In the genomic region with DNA sequence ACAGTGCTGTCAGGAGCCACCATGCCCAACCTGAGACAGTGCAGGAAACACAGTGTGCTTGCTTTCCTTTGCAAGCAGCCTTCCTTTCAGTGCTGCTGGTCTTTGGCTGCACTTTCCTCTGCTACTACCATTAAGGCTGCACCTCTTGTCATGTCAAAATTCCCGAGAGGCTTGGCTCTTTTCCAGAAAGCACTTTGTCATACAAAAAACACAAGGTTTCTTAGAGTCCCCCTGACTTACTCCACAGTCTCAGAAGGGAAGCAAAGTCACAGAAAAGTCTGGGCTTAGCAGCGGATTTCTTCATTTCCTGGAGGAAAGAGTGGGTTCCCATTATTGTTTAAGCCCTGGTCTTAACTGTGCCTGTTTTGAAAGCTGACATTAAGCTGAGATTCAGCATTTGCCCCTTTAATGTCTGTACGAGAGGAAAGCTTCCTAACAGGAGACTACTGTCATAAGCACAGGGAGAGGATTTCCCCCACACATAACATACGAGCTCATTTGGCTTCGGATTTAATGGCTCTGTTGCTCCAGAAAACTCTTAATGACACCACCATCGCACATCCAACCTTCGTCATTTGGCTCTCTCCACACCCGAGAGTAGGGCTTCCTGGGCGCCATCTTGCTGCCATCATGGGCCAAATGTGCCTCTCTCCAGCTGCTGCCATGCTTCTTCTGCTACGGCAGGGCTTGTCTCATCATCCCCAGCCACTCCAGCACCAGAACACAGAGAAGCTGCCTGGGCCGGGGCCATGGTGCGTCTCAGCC, we compare ENCODE assay signal across 12 mouse cellular contexts.
DNase-seq lines count a peak whose midpoint lies in the region; ATAC-seq and TF ChIP-seq lines count a peak whose summit lies in the region.
"Had no signal": no experiment of that assay in that cellular context is flagged by ENCODE, and none has a peak within 500 bp of the region (broad histone marks: within the 10 kb centered on the region; RNA-seq: fewer than 3 reads in every experiment).

No protein-coding gene starts in this region.

- no peaks in the 10 kb centered on the region for H3K36me3 ChIP-seq in heart, embryonic 14.5 days (ENCODE audit: control insufficient read depth, insufficient read depth, low read length)
- H3K36me3 ChIP-seq in heart, adult 2 months (ENCODE audit: control insufficient read depth, insufficient read depth, low read length) = peaks cover 2% of the 10 kb centered on the region
- H3K36me3 ChIP-seq in lung, embryonic 16.5 days (ENCODE audit: control insufficient read depth, insufficient read depth, low read length) = no peaks in the 10 kb centered on the region
- no peaks in the 10 kb centered on the region for H3K36me3 ChIP-seq in forebrain, postnatal 0 days (ENCODE audit: insufficient read depth)
- H3K36me3 ChIP-seq in stomach, embryonic 15.5 days = no peaks in the 10 kb centered on the region

- no peak overlapping the region for H3K4me3 ChIP-seq in heart, embryonic 14.5 days (ENCODE audit: control insufficient read depth in 1 of 2, insufficient read depth in 1 of 2, low read depth in 1 of 2, low read length in 2 of 2)
- H3K4me3 ChIP-seq in heart, adult 2 months = no peak overlapping the region
- H3K4me3 ChIP-seq in lung, embryonic 16.5 days (ENCODE audit: low read length) = no peak overlapping the region
- no peak overlapping the region for H3K4me3 ChIP-seq in lung, adult 2 months (replicated peaks; ENCODE audit: extremely low read depth, low read depth, low read length)
- H3K4me3 ChIP-seq in forebrain, postnatal 0 days (ENCODE audit: low read depth, low read length) = no peak overlapping the region
- no peak overlapping the region for H3K4me3 ChIP-seq in stomach, embryonic 15.5 days (replicated peaks)

- no peak for TF ChIP-seq POLR2A in heart, adult 2 months (IDR thresholded peaks at IDR 0.05; ENCODE audit: insufficient read depth, low read depth, low read length)
- TF ChIP-seq POLR2A in lung, adult 2 months (IDR thresholded peaks at IDR 0.05; ENCODE audit: borderline replicate concordance, extremely low read depth, low read depth, low read length) = no peak

- 72% methylated on average over 12 of the region's 12 CpGs for WGBS in heart, embryonic 14.5 days
- WGBS in heart, adult 2 months = 55% methylated on average over 12 of the region's 12 CpGs
- WGBS in lung, embryonic 16.5 days = 60% methylated on average over 12 of the region's 12 CpGs
- 71% methylated on average over 12 of the region's 12 CpGs for WGBS in lung, adult 2 months
- WGBS in forebrain, postnatal 0 days = 58% methylated on average over 12 of the region's 12 CpGs
- 55% methylated on average over 12 of the region's 12 CpGs for WGBS in stomach, embryonic 15.5 days

- no peaks in the 10 kb centered on the region for H3K79me2 ChIP-seq in heart, adult 2 months (replicated peaks; ENCODE audit: control insufficient read depth, insufficient read depth, low read length)

- peaks cover 7 to 10% of the 10 kb centered on the region in 2 experiments for H3K4me1 ChIP-seq in heart, embryonic 14.5 days (ENCODE audit: control insufficient read depth in 2 of 2, insufficient read depth in 2 of 2, low read length in 2 of 2)
- peaks cover 3% of the 10 kb centered on the region for H3K4me1 ChIP-seq in heart, adult 2 months (ENCODE audit: control insufficient read depth, insufficient read depth, low read length)
- H3K4me1 ChIP-seq in lung, embryonic 16.5 days (replicated peaks; ENCODE audit: control insufficient read depth, insufficient read depth, low read length) = peaks cover 5% of the 10 kb centered on the region
- no peaks in the 10 kb centered on the region for H3K4me1 ChIP-seq in lung, adult 2 months (ENCODE audit: control insufficient read depth, insufficient read depth, low read length)
- H3K4me1 ChIP-seq in forebrain, postnatal 0 days (ENCODE audit: insufficient read depth) = no peaks in the 10 kb centered on the region
- peaks cover 3% of the 10 kb centered on the region; the same call in 1 of the 2 replicates for H3K4me1 ChIP-seq in stomach, embryonic 15.5 days

- H3K27ac ChIP-seq in heart, embryonic 14.5 days (replicated peaks in 1 of 2; ENCODE audit: control insufficient read depth in 1 of 2, insufficient read depth in 1 of 2, low read depth in 2 of 2, low read length in 2 of 2) = peak overlapping the region; percentile 38 to 55
- H3K27ac ChIP-seq in heart, adult 2 months = no peak overlapping the region
- no peak overlapping the region for H3K27ac ChIP-seq in lung, embryonic 16.5 days (ENCODE audit: low read length)
- H3K27ac ChIP-seq in forebrain, postnatal 0 days (ENCODE audit: low read depth, low read length) = no peak overlapping the region
- peak overlapping the region; percentile 28 for H3K27ac ChIP-seq in stomach, embryonic 15.5 days
- H3K27ac ChIP-seq: hindbrain, embryonic 14.5 days had no signal

- no peak for ATAC-seq in heart, embryonic 14.5 days (ENCODE audit: insufficient number of reproducible peaks, insufficient read depth, low FRiP score, low read depth)
- ATAC-seq in lung, embryonic 16.5 days (ENCODE audit: low read depth) = peak; percentile 31; the same call in 1 of the 2 replicates
- peak; percentile 62 for ATAC-seq in forebrain, postnatal 0 days
- no peak for ATAC-seq in stomach, embryonic 15.5 days (ENCODE audit: insufficient read depth, low FRiP score, low read depth)

- H3K27me3 ChIP-seq in heart, embryonic 14.5 days (ENCODE audit: control insufficient read depth, insufficient read depth, low read length) = no peaks in the 10 kb centered on the region
- H3K27me3 ChIP-seq in heart, adult 2 months (ENCODE audit: control insufficient read depth, insufficient read depth, low read length) = no peaks in the 10 kb centered on the region
- H3K27me3 ChIP-seq in lung, embryonic 16.5 days (ENCODE audit: control insufficient read depth, insufficient read depth, low read depth, low read length) = no peaks in the 10 kb centered on the region
- no peaks in the 10 kb centered on the region for H3K27me3 ChIP-seq in forebrain, postnatal 0 days (ENCODE audit: insufficient read depth, low read length)
- H3K27me3 ChIP-seq in stomach, embryonic 15.5 days (replicated peaks) = no peaks in the 10 kb centered on the region

- intact Hi-C loops in heart, adult 2 months (cut with DNase I) = no loop called here

- no peaks in the 10 kb centered on the region for H3K9me3 ChIP-seq in heart, embryonic 14.5 days (ENCODE audit: control insufficient read depth, low read length)
- no peaks in the 10 kb centered on the region for H3K9me3 ChIP-seq in lung, embryonic 16.5 days (ENCODE audit: control insufficient read depth, low read length)
- no peaks in the 10 kb centered on the region for H3K9me3 ChIP-seq in forebrain, postnatal 0 days (ENCODE audit: low read length)
- H3K9me3 ChIP-seq in stomach, embryonic 15.5 days = no peaks in the 10 kb centered on the region
- H3K9me3 ChIP-seq: G1E had no signal

- no peak overlapping the region for H3K9ac ChIP-seq in heart, embryonic 14.5 days (ENCODE audit: low read length)
- no peak overlapping the region for H3K9ac ChIP-seq in heart, adult 2 months (ENCODE audit: low read depth, low read length)
- H3K9ac ChIP-seq in lung, embryonic 16.5 days (ENCODE audit: low read length) = no peak overlapping the region
- H3K9ac ChIP-seq in forebrain, postnatal 0 days = no peak overlapping the region
- H3K9ac ChIP-seq in stomach, embryonic 15.5 days = no peak overlapping the region
- H3K9ac ChIP-seq: hindbrain, embryonic 14.5 days had no signal

- H3K4me2 ChIP-seq in heart, embryonic 14.5 days (ENCODE audit: low read length) = no peak overlapping the region
- H3K4me2 ChIP-seq in lung, embryonic 16.5 days (ENCODE audit: low read depth, low read length) = no peak overlapping the region
- no peak overlapping the region for H3K4me2 ChIP-seq in forebrain, postnatal 0 days (ENCODE audit: low read depth)
- no peak overlapping the region for H3K4me2 ChIP-seq in stomach, embryonic 15.5 days
- H3K4me2 ChIP-seq: hindbrain, embryonic 14.5 days; liver, embryonic 11.5 days had no signal

- DNase-seq in heart, adult 2 months = no peak
- DNase-seq in lung, adult 2 months = no peak
- peak; percentile 25 for DNase-seq in forebrain, postnatal 0 days
- DNase-seq in ovary, postnatal 36 days (ENCODE audit: low spot score) = no peak
- DNase-seq: cerebellum, adult 18-20 months; right cerebral cortex, postnatal 4 days had no signal

- TF ChIP-seq EP300 in heart, adult 2 months (IDR thresholded peaks at IDR 0.05; ENCODE audit: insufficient read depth, low read depth, low read length) = no peak

- TF ChIP-seq CTCF in heart, adult 2 months (IDR thresholded peaks at IDR 0.05) = no peak
- no peak for TF ChIP-seq CTCF in lung, adult 2 months (IDR thresholded peaks at IDR 0.05; ENCODE audit: insufficient read depth, low read length)
- TF ChIP-seq CTCF in forebrain, postnatal 0 days (IDR thresholded peaks at IDR 0.05; ENCODE audit: low read depth) = no peak

Comparison
In these comparisons a context has a peak if more than half of its experiments do, and no peak if none do; other contexts are left out.
1. H3K27ac ChIP-seq: peak in heart, embryonic 14.5 days (2 of 2) and stomach, embryonic 15.5 days (single experiment); none in heart, adult 2 months (single experiment), lung, embryonic 16.5 days (single experiment) and forebrain, postnatal 0 days (single experiment).
2. ATAC-seq: peak in lung, embryonic 16.5 days (single experiment) and forebrain, postnatal 0 days (single experiment); none in heart, embryonic 14.5 days (single experiment) and stomach, embryonic 15.5 days (single experiment).